Mouse (Mus musculus): ENCODE data around the gene AU022252.

Gene AU022252

DNA sequence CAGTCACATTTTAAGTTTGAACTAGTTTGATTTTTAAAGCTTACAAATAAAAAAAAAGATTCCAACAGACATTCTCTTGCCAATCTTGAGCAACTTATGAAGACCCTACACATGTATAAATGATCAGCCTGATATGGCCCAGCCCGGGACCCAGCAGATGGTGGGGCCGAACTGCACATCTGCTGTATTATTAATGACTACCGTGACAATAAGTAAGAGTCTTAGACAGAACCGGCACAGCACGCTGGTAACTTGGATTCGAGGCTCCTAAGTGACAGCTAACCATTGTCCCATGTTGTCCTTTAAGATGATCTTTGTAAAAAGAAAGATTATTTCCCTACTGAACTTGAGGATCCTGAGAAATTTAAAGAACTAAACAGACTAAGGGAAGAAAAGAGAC, 43.1 kb downstream of the AU022252 start:
- DNase-seq (ENCODE audit: extremely low spot score, low read depth, low spot score), result no peak

GRCm38 (mm10) chr4:119188060-119188785, 44.3 kb downstream of the AU022252 start:
- DNase-seq (ENCODE audit: extremely low spot score, low read depth, low spot score), result no peak

GRCm38 (mm10) chr4:119185771-119186170, 46.7 kb downstream of the AU022252 start:
- DNase-seq (ENCODE audit: extremely low spot score, low read depth, low spot score), result no peak

DNA sequence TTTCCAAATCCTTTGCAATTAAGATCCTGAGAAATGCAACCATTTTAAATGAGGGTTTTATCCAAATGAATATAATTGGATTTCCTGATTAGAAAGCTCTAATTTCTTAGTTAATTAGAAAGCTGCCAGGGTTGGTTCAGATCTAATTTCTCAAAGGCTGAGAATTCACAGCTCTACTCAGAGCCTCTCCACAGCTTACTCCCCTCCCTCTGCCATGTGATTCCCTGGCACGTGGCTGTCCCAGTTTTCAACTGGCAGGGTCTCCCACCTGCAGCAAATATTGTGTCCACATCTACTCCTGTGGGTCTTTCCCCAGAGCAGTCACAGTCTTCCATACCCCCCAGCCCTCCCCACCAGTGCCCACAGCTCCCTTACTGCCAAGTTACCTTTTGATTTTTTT, 49.0 kb downstream of the AU022252 start:
- no peak for DNase-seq (ENCODE audit: extremely low spot score, low read depth, low spot score)

GRCm38 (mm10) chr4:119181456-119181855, 51.1 kb downstream of the AU022252 start:
- DNase-seq (ENCODE audit: extremely low spot score, low read depth, low spot score), result no peak

GRCm38 (mm10) chr4:119180133-119180707, 52.3 kb downstream of the AU022252 start:
- no peak for DNase-seq (ENCODE audit: extremely low spot score, low read depth, low spot score)

- no peak for DNase-seq (ENCODE audit: extremely low spot score, low read depth, low spot score)
Observed at GRCm38 (mm10) chr4:119178331-119178730, 54.2 kb downstream of the AU022252 start.

- no peak for DNase-seq (ENCODE audit: extremely low spot score, low read depth, low spot score)
Observed at GRCm38 (mm10) chr4:119177702-119178101, 54.8 kb downstream of the AU022252 start.

- peak; percentile 96 for DNase-seq (ENCODE audit: extremely low spot score, low read depth, low spot score)
Observed at GRCm38 (mm10) chr4:119173851-119174453, 58.6 kb downstream of the AU022252 start, which contains the start of gene Zfp691. TSS of gene Zfp691 (minus strand) at chr4:119174195.

DNA sequence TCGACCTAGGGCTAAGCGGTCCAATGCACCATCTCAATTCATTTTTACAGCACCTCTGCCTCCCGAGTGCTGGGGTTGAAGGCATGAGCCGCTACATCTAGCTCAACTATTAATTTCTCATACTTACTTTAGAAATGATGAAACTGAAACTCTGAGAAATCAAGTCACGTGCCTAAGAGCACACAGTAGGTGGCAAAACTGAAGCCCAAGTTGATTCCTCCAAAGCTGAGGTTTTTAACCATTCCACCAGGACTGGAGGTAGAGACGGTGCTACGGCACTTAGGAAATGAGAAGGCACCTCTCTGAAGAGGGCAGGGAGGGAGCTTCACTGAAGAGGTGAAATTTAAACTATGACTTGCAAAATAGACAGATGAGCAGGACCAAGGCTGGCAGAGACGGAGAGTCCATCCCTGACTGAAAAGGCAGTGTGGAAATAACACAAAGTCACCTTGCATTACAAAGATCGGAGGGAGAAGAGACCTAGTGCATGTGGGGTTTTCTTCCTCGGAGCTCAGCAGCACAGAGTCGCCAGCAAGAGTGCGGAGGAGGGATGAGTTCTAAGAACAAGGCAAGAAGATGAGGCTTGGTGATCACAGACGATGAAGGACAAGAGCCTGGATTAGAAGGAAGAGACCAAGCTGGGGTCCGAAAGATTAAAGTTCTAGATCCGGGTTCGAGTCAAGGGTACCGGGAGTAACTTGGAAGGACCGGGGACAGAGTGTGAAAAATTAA, 59.4 kb downstream of the AU022252 start:
- DNase-seq (ENCODE audit: extremely low spot score, low read depth, low spot score), result no peak

GRCm38 (mm10) chr4:119167663-119168062, 64.8 kb downstream of the AU022252 start:
- peak; percentile 67 for DNase-seq (ENCODE audit: extremely low spot score, low read depth, low spot score)

DNA sequence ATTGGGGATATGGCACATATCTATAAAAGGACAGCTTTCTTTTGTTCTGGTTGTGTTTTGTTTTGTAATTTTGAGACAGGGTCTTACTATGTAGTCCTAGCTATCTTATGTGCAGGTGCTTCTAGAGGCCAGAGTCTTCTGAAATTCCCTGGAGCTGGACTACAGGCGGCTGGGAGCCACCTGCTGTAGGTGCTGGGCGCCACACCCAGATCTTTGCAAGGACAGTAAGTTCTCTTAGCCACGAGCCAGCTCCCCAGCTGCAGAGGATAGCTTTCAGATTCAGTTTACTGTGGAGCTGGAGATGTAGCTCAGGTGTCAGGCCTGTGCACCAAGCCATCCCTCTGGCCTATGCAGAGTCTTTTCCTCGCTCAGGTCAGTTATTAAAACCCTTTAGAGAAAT, 65.4 kb downstream of the AU022252 start:
- no peak for DNase-seq (ENCODE audit: extremely low spot score, low read depth, low spot score)

GRCm38 (mm10) chr4:119165916-119166315, 66.6 kb downstream of the AU022252 start:
- DNase-seq (ENCODE audit: extremely low spot score, low read depth, low spot score), result no peak

DNA sequence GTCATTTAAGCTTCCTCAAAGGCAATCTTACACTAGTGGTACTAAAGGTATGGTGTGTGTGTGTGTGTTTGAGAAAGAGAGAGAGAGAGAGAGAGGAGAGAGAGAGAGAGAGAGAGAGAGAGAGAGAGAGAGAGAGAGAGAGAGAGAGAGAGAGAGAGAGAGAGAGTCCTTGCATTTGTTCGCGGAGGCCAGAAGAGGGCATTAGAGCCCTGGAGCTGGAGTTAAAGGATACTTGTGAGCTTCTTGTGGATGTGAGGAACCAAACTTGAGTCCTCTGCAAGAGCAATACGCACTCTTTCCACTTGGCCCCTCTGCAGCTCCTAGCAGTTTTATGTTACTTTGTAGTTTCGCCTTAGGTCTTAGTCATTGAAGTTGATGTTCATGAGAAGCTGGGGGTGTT, 69.5 kb downstream of the AU022252 start:
- no peak for DNase-seq (ENCODE audit: extremely low spot score, low read depth, low spot score)

GRCm38 (mm10) chr4:119161358-119161757, 71.2 kb downstream of the AU022252 start:
- DNase-seq (ENCODE audit: extremely low spot score, low read depth, low spot score), result no peak

DNA sequence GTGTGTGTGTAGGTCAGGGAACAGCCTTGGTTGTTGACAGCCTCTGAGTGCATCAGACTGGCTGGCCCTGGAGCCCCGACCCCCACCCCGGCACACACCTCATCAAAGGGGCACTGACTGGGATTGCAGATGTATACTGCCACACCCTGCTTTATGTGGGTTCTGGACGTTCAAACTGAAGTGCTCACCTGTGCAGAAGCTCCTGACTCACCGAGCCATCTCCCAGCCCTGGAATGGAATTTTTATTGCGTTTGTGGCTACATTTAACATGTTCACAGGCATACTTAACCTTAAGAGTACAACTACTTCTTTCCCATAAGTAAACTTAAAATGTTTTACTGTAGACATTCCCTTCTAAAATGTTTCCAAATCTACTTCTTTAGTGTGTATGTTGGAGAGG, 74.6 kb downstream of the AU022252 start:
- no peak for DNase-seq (ENCODE audit: extremely low spot score, low read depth, low spot score)

DNA sequence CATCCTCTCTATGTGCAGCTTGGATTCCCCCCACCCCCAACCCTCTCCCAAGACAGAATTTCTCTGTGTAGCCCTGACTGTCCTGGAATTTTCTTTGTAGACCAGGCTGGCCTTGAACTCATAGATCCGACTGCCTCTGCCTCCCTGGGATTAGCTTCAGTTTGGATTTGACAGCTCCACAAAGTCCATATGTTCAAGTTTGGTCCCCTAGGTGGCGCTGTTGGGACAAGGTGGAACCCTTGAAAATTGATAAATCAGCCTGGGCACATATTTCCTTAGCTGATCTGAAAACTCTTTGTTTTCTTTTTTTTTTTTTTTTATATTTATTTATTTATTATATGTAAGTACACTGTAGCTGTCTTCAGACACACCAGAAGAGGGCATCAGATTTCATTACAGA, 75.3 kb downstream of the AU022252 start:
- no peak for DNase-seq (ENCODE audit: extremely low spot score, low read depth, low spot score)

All from hindlimb bud, embryonic 11.5 days (tissue).